Mouse (Mus musculus): ENCODE results near the gene Mcm6. TPM values are rescaled to one million over a fixed set of nuclear protein-coding genes. Genes with fewer than 3 reads are reported as not detected.

Mcm6 gene
- 5.4 TPM for polyA plus RNA-seq (2015; fragmentation: Illumina TruSeq; extraction: RNeasy Lipid Tissue Mini Kit (QIAGEN cat#74804); ENCODE audit: low read depth, low replicate concordance)

GRCm38 (mm10) chr1:128359554-128360376, at the start of gene Mcm6:
Mcm6 (minus strand) TSS chr1:128359664.

DNA sequence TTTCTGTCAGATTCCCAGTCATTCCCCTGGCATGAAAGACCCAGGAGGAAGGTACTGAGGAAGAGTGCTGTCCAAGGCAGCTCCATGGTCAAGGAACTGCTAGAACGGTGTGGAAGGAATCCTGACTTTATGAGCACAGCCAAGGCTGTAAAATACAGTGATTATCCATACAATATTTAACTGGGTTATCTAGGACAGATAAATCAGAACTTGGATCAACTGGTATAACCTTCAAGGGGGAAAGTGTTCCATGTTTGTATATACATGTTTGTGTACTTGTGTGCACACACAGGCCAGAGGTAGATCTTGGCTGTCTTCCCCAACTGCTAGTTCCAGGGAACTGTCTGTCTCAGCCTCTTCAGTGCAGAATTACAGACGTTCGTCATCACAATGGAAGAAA, 31.2 kb downstream of the Mcm6 start, which contains the start of gene Lct:
Gene Lct, minus strand, starts transcription at position 101 of the 400 bp plus-strand sequence.

Other genes with a start within 250 kb of the Mcm6 start
- gene Ubxn4, start 115.7 kb downstream of the Mcm6 start, polyA plus RNA-seq (2015; fragmentation: Illumina TruSeq; extraction: RNeasy Lipid Tissue Mini Kit (QIAGEN cat#74804); ENCODE audit: low read depth, low replicate concordance) = 43.7 TPM
- 1.9 TPM for gene Lct, start 31.3 kb downstream of the Mcm6 start, polyA plus RNA-seq (2015; fragmentation: Illumina TruSeq; extraction: RNeasy Lipid Tissue Mini Kit (QIAGEN cat#74804); ENCODE audit: low read depth, low replicate concordance)
- 72.2 TPM for gene Dars, start 57.7 kb upstream of the Mcm6 start, polyA plus RNA-seq (2015; fragmentation: Illumina TruSeq; extraction: RNeasy Lipid Tissue Mini Kit (QIAGEN cat#74804); ENCODE audit: low read depth, low replicate concordance)
- gene Cxcr4, start 232.6 kb upstream of the Mcm6 start, polyA plus RNA-seq (2015; fragmentation: Illumina TruSeq; extraction: RNeasy Lipid Tissue Mini Kit (QIAGEN cat#74804); ENCODE audit: low read depth, low replicate concordance) = 4.2 TPM

Data from brain, adult 10 weeks (tissue).